Mouse (Mus musculus) midbrain, postnatal 0 days (tissue): ENCODE measurements around the gene Nsmf. TPM values are rescaled to one million over a fixed set of nuclear protein-coding genes. Genes with fewer than 3 reads are reported as not detected.

Source experiments
- ATAC-seq: fragments of 200-750 bp; cut with Nextera tagmentation; 2 replicates; pipeline ENCODE4 v1.8.0; 2017; ENCODE audit warnings: moderate number of reproducible peaks, mild to moderate bottlenecking, moderate TSS enrichment, moderate library complexity; ENCODE audit not compliant: low FRiP score
- DNase-seq: peaks from one replicate; pipeline ENCODE4 v3.0.0-alpha.2; 2015; ENCODE audit warnings: low spot score
- H3K27ac ChIP-seq: fragments of 300-500 bp; sonication (generic); 2 replicates; pipeline ENCODE4 v1.5.1; 2014; ENCODE audit warnings: low read depth, mild to moderate bottlenecking, low read length, mixed read lengths
- H3K27me3 ChIP-seq: fragments of 300-500 bp; sonication (generic); 2 replicates; pipeline ENCODE4 v1.6.1; 2014; ENCODE audit warnings: low read length, control low read depth, mixed read lengths; ENCODE audit not compliant: insufficient read depth
- H3K36me3 ChIP-seq: fragments of 300-500 bp; sonication (generic); 2 replicates; pipeline ENCODE4 v1.6.1; 2014; ENCODE audit warnings: low read length, control low read depth, mixed read lengths; ENCODE audit not compliant: insufficient read depth
- H3K4me1 ChIP-seq: fragments of 300-500 bp; sonication (generic); 2 replicates; pipeline ENCODE4 v1.6.1; 2014; ENCODE audit warnings: mild to moderate bottlenecking, control low read depth, antibody characterized with exemption, low read length, mixed read lengths; ENCODE audit not compliant: insufficient read depth
- H3K4me2 ChIP-seq: fragments of 300-500 bp; sonication (generic); 2 replicates; pipeline ENCODE4 v1.6.1; 2014; ENCODE audit warnings: low read depth, mild to moderate bottlenecking, low read length, mixed read lengths; ENCODE audit not compliant: poor library complexity, severe bottlenecking
- H3K4me3 ChIP-seq: fragments of 300-500 bp; sonication (generic); 2 replicates; pipeline ENCODE4 v1.5.1; 2014; ENCODE audit warnings: low read depth, mild to moderate bottlenecking, low read length, moderate library complexity
- H3K9ac ChIP-seq: fragments of 300-500 bp; sonication (generic); replicated peaks from 2 replicates; pipeline ENCODE4 v1.6.1; 2014; ENCODE audit warnings: mild to moderate bottlenecking, low read length, moderate library complexity, mixed read lengths; ENCODE audit not compliant: poor library complexity, severe bottlenecking
- H3K9me3 ChIP-seq: fragments of 300-500 bp; sonication (generic); 2 replicates; pipeline ENCODE4 v1.6.1; 2016; ENCODE audit warnings: low read length, control low read depth
- CTCF ChIP-seq: IDR thresholded peaks from 2 replicates; pipeline ENCODE4 v1.5.1; 2016; ENCODE audit warnings: antibody characterized with exemption, mild to moderate bottlenecking
- WGBS: fragments of 180-500 bp; shearing (Covaris S2); extraction: QIAGEN DNeasy Blood & Tissue Kit; methylation state at CpG from one replicate; pipeline ENCODE4 v1.1.7; 2014; 5-methylcytosine and 5-hydroxymethylcytosine counted together
- microRNA-seq: library from miRNA; unstranded; fragments of <30 nt; microRNA quantifications from one replicate; pipeline ENCODE4, GENCODE M21; 2016; ENCODE audit warnings: borderline number of aligned reads
- polyA plus RNA-seq: library from polyadenylated mRNA; unstranded; fragments of >200 nt; fragmentation: Nextera tagmentation; extraction: Ambion mirVana; gene quantifications from 2 replicates; pipeline ENCODE4 v1.2.1, GENCODE M21; 2015
- total RNA-seq: library from RNA; depleted of rRNA; stranded (reverse); fragments of >200 nt; gene quantifications from 2 replicates; pipeline ENCODE4 v1.2.3, GENCODE M21; 2014; rRNA removed

The Nsmf gene
- total and polyA plus RNA-seq, 2 experiments from 2014 or later: 182 to 278 TPM

DNA sequence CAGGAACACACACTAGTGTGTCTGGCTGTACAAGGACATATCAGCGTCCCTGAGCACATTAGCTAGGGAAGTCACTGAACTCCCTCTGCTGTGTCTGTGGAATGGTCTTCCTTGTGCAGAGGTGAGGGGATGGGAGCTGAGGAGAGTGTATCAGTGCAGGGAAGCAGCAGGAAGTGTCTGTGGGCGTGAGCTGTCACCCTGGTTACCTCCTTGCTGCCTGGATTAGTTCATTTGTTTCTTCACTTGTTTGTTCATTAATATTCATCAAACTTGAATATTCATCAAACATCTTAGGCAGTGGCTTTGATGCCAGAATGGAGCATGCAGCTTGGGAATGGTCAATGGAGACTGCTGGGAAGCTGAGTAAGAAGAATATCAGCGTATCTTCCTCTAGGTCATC lies 45.5 kb downstream of the Nsmf start:
- H3K27me3 ChIP-seq: no peaks in the 10 kb centered on the region
- H3K4me1 ChIP-seq: no peaks in the 10 kb centered on the region
- no peak overlapping the region for H3K9ac ChIP-seq
- 48% methylated on average over 3 of the region's 3 CpGs for WGBS
- H3K4me2 ChIP-seq: no peak overlapping the region
- no peak overlapping the region for H3K4me3 ChIP-seq
- H3K36me3 ChIP-seq: no peaks in the 10 kb centered on the region
- no peak for TF ChIP-seq CTCF
- DNase-seq (no peak), ATAC-seq (no peak)
- no peaks in the 10 kb centered on the region for H3K9me3 ChIP-seq
- H3K27ac ChIP-seq: no peak overlapping the region

DNA sequence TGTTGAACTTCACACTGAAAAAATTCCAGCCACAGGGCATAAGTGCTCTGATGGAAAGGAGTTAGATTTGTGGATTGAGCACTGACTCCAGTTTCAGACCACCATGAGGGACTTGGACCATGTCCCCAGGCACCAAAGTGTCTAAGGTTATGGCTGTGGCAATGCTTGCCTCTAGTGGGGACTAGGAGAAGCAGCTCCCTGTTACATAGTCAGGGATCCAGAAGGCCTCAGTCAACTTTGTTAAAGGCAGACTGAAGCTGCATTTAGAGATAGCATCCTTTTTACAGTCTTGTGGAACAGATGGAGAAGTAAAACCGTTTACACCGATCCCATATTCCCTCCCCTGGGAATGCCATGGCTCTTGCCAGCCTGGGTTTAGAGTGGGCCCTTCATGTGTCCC lies 50.0 kb downstream of the Nsmf start:
- no peak for ATAC-seq

DNA sequence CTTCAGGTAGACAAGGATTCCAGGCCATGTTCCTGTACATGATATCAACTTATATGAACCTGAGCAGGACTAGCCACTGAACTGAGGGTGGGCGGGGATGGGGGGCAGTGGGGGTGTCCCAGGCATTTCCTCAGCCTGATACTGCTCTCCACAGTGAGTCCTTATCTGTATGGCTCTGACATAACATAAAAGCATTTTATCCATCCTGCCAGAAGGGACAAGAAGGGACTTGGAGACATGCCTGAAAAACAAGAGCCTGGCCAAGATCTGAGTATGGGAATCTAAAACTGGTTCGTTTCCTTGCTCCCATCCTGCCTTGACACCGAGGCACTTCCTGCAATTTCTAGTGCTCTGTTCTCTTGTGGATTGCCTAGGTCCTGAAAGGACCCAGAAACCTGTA lies 51.9 kb downstream of the Nsmf start:
- no peak overlapping the region for H3K4me3 ChIP-seq
- H3K9ac ChIP-seq: no peak overlapping the region
- 72% methylated on average over 3 of the region's 3 CpGs for WGBS
- no peaks in the 10 kb centered on the region for H3K9me3 ChIP-seq
- no peak overlapping the region for H3K27ac ChIP-seq
- no peaks in the 10 kb centered on the region for H3K36me3 ChIP-seq
- DNase-seq (no peak), ATAC-seq (no peak)
- TF ChIP-seq CTCF: no peak
- H3K4me1 ChIP-seq: no peaks in the 10 kb centered on the region
- no peaks in the 10 kb centered on the region for H3K27me3 ChIP-seq
- H3K4me2 ChIP-seq: no peak overlapping the region

More for the DNA sequence above, 50.0 kb downstream of the Nsmf start:
- no peak for TF ChIP-seq CTCF
- 92% methylated on average over 2 of the region's 2 CpGs for WGBS
- Histone ChIP-seq H3K36me3 (no peaks in the 10 kb centered on the region), H3K9me3 (no peaks in the 10 kb centered on the region), H3K9ac (no peak overlapping the region), H3K4me3 (no peak overlapping the region), H3K4me2 (no peak overlapping the region), H3K4me1 (no peaks in the 10 kb centered on the region), H3K27ac (no peak overlapping the region), H3K27me3 (no peaks in the 10 kb centered on the region)
- no peak for DNase-seq

DNA sequence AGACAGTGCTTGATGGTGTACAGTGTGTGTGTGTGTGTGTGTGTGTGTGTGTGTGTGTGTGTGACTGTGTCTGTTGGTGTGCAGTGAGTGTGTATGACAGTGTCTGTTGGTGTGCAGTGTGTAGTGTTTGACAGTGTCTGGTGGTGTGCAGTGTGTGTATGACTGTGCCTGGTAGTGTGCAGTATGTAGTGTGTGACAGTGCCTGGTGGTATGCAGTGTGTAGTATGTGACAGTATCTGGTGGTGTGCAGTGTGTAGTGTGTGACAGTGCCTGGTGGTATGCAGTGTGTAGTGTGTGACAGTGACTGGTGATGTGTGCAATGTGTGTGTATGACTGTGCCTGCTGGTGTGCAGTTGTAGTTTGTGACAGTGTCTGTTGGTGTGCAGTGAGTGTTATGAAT lies 55.3 kb downstream of the Nsmf start:
- Histone ChIP-seq H3K4me1 (no peaks in the 10 kb centered on the region), H3K27me3 (no peaks in the 10 kb centered on the region), H3K9ac (no peak overlapping the region), H3K27ac (no peak overlapping the region), H3K4me2 (no peak overlapping the region), H3K4me3 (no peak overlapping the region), H3K9me3 (no peaks in the 10 kb centered on the region), H3K36me3 (no peaks in the 10 kb centered on the region)
- TF ChIP-seq CTCF: no peak
- ATAC-seq (peak; percentile 20; the same call in 1 of the 2 replicates), DNase-seq (no peak)

DNA sequence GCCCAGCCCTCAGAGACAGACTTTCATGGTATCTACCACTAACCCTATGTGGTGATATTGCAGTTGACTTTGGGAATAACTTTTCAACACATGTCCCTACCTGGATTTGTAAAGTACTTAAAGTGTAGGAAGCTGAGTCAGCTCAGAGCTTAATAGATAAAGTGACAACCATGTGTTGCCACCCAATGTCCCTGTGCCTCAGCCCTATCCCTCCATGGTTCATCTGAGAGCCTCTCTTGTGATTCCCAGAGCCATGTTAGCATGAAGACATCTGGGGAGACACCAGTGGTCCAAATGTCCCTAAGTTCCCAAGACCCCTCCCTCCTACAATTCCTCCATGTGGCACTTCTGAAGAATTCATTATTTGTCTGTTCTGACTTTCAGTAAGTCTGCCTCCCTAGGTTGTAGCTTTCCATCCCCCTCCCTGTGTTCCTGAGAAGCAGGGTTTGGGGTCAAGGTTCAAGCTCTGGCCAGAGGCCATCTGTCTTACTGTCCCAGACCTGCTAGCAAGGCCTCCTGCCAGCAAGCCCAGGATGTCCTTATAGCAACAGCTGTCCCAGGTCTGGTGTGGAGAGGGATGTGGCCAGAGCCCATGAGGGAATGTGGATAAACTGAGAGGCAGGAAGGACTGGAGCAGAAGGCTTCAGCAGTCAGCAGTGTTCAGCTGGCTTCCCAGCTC lies 56.5 kb downstream of the Nsmf start:
- ATAC-seq: no peak

DNA sequence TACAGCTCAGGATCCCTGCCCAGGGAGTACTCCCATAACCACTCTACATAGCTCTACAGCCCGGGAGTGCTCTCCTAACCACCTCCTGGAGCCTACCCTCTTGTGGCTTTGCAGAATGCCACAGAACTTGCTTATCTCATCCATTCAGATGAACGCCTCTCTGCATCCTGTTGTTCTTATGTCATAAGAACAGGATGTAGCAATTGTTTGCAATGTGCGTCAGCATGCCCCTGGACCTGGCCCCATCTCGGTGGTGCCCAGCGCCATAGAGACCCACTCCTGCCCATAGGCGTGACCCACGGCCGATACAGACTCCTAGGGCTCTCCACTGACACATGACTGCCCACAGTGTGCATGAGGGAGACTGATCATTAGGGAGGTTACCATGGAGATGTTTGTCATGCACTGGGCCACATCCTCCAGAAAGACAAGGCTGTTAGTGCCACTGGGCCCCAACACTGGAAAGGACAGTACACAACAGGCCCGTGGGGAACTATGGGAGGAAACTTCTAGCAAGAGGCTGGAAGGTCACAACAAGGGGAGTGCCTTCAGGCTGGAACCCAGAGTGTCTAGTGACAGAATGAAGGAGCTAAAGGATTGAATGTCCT lies 57.1 kb downstream of the Nsmf start:
- no peak for TF ChIP-seq CTCF
- no peak overlapping the region for H3K4me3 ChIP-seq
- no peaks in the 10 kb centered on the region for H3K4me1 ChIP-seq
- no peaks in the 10 kb centered on the region for H3K9me3 ChIP-seq
- DNase-seq (no peak), ATAC-seq (no peak)
- no peaks in the 10 kb centered on the region for H3K36me3 ChIP-seq
- no peaks in the 10 kb centered on the region for H3K27me3 ChIP-seq
- H3K4me2 ChIP-seq: no peak overlapping the region
- no peak overlapping the region for H3K27ac ChIP-seq
- H3K9ac ChIP-seq: no peak overlapping the region
- 65% methylated on average over 9 of the region's 9 CpGs for WGBS

More for the DNA sequence above, 56.5 kb downstream of the Nsmf start:
- no peaks in the 10 kb centered on the region for H3K4me1 ChIP-seq
- no peak for TF ChIP-seq CTCF
- no peaks in the 10 kb centered on the region for H3K27me3 ChIP-seq
- no peak overlapping the region for H3K27ac ChIP-seq
- H3K4me3 ChIP-seq: no peak overlapping the region
- no peaks in the 10 kb centered on the region for H3K36me3 ChIP-seq
- no peak overlapping the region for H3K9ac ChIP-seq
- DNase-seq: no peak
- H3K4me2 ChIP-seq: no peak overlapping the region
- H3K9me3 ChIP-seq: no peaks in the 10 kb centered on the region

Small RNA genes lying within 50 kb of the gene (microRNA-seq; reads per million reads assigned to microRNA genes)
- not detected for gene Gm24328
- not detected for gene Mir7664

Other genes with a start within 250 kb of the Nsmf start
- gene Ehmt1, start 134.7 kb upstream of the Nsmf start, total RNA-seq: 67.8 and 71.0 TPM in 2 replicates
- 55.3 and 63.3 TPM in 2 replicates for gene Ehmt1, start 134.7 kb upstream of the Nsmf start, polyA plus RNA-seq
- gene Arrdc1, start 119.1 kb upstream of the Nsmf start, total RNA-seq: 55.7 and 62.3 TPM in 2 replicates
- gene Arrdc1, start 119.1 kb upstream of the Nsmf start, polyA plus RNA-seq: 44.7 and 46.9 TPM in 2 replicates
- 33.7 and 36.4 TPM in 2 replicates for gene Zmynd19, start 104.6 kb upstream of the Nsmf start, total RNA-seq
- 21.4 TPM in 2 replicates for gene Zmynd19, start 104.6 kb upstream of the Nsmf start, polyA plus RNA-seq
- 37.2 and 43.8 TPM in 2 replicates for gene Dph7, start 92.0 kb upstream of the Nsmf start, total RNA-seq
- 37.1 and 39.6 TPM in 2 replicates for gene Dph7, start 92.0 kb upstream of the Nsmf start, polyA plus RNA-seq
- 62.6 and 68.1 TPM in 2 replicates for gene Mrpl41, start 79.3 kb upstream of the Nsmf start, total RNA-seq
- gene Mrpl41, start 79.3 kb upstream of the Nsmf start, polyA plus RNA-seq: 183 and 197 TPM in 2 replicates
- 3.6 and 6.3 TPM in 2 replicates for gene Pnpla7, start 78.3 kb upstream of the Nsmf start, total RNA-seq
- gene Pnpla7, start 78.3 kb upstream of the Nsmf start, polyA plus RNA-seq: 3.1 and 3.2 TPM in 2 replicates
- gene Entpd8, start 25.9 kb downstream of the Nsmf start, total RNA-seq: not detected in 2 replicates
- not detected in 2 replicates for gene Entpd8, start 25.9 kb downstream of the Nsmf start, polyA plus RNA-seq
- not detected in 2 replicates for gene Noxa1, start 40.8 kb downstream of the Nsmf start, total RNA-seq
- gene Noxa1, start 40.8 kb downstream of the Nsmf start, polyA plus RNA-seq: not detected in 2 replicates
- 49.2 and 49.9 TPM in 2 replicates for gene Nrarp, start 126.4 kb downstream of the Nsmf start, total RNA-seq
- gene Nrarp, start 126.4 kb downstream of the Nsmf start, polyA plus RNA-seq: 16.1 and 16.5 TPM in 2 replicates
- 1.7 and 3.5 TPM in 2 replicates for gene Tor4a, start 142.5 kb downstream of the Nsmf start, total RNA-seq
- 0.98 and 1.3 TPM in 2 replicates for gene Tor4a, start 142.5 kb downstream of the Nsmf start, polyA plus RNA-seq
- 87.0 and 101 TPM in 2 replicates for gene Nelfb, start 157.1 kb downstream of the Nsmf start, total RNA-seq
- 90.4 TPM in 2 replicates for gene Nelfb, start 157.1 kb downstream of the Nsmf start, polyA plus RNA-seq
- 0.38 TPM in 1 of 2 replicates, not detected in the other for gene Stpg3, start 160.3 kb downstream of the Nsmf start, total RNA-seq
- not detected in 2 replicates for gene Stpg3, start 160.3 kb downstream of the Nsmf start, polyA plus RNA-seq
- not detected in 2 replicates for gene Fam166a, start 164.4 kb downstream of the Nsmf start, total RNA-seq
- 1.5 TPM in 1 of 2 replicates, not detected in the other for gene Fam166a, start 164.4 kb downstream of the Nsmf start, polyA plus RNA-seq
- gene Tubb4b, start 170.3 kb downstream of the Nsmf start, total RNA-seq: 547 and 625 TPM in 2 replicates
- 461 and 501 TPM in 2 replicates for gene Tubb4b, start 170.3 kb downstream of the Nsmf start, polyA plus RNA-seq
- gene Slc34a3, start 180.0 kb downstream of the Nsmf start, total RNA-seq: not detected in 2 replicates
- not detected in 2 replicates for gene Slc34a3, start 180.0 kb downstream of the Nsmf start, polyA plus RNA-seq
- gene Rnf224, start 182.4 kb downstream of the Nsmf start, total RNA-seq: 0.33 TPM in 1 of 2 replicates, not detected in the other
- not detected in 2 replicates for gene Rnf224, start 182.4 kb downstream of the Nsmf start, polyA plus RNA-seq
- 130 and 157 TPM in 2 replicates for gene Rnf208, start 187.9 kb downstream of the Nsmf start, total RNA-seq
- 240 and 253 TPM in 2 replicates for gene Rnf208, start 187.9 kb downstream of the Nsmf start, polyA plus RNA-seq
- 1.2 TPM in 1 of 2 replicates, not detected in the other for gene Cysrt1, start 188.1 kb downstream of the Nsmf start, total RNA-seq
- gene Cysrt1, start 188.1 kb downstream of the Nsmf start, polyA plus RNA-seq: 0.19 TPM in 1 of 2 replicates, not detected in the other
- gene AL732309.1, start 192.5 kb downstream of the Nsmf start, total RNA-seq: 7.3 and 12.3 TPM in 2 replicates
- 2.4 and 3.0 TPM in 2 replicates for gene AL732309.1, start 192.5 kb downstream of the Nsmf start, polyA plus RNA-seq
- gene Tmem203, start 201.1 kb downstream of the Nsmf start, total RNA-seq: 34.4 and 47.8 TPM in 2 replicates
- gene Tmem203, start 201.1 kb downstream of the Nsmf start, polyA plus RNA-seq: 20.0 and 22.7 TPM in 2 replicates
- gene Tprn, start 208.3 kb downstream of the Nsmf start, total RNA-seq: 23.7 and 45.5 TPM in 2 replicates
- 17.8 and 18.1 TPM in 2 replicates for gene Tprn, start 208.3 kb downstream of the Nsmf start, polyA plus RNA-seq
- 71.7 and 83.9 TPM in 2 replicates for gene Ssna1, start 218.1 kb downstream of the Nsmf start, total RNA-seq
- gene Ssna1, start 218.1 kb downstream of the Nsmf start, polyA plus RNA-seq: 158 and 172 TPM in 2 replicates
- gene Anapc2, start 218.1 kb downstream of the Nsmf start, total RNA-seq: 35.0 and 39.3 TPM in 2 replicates
- gene Anapc2, start 218.1 kb downstream of the Nsmf start, polyA plus RNA-seq: 103 and 107 TPM in 2 replicates
- not detected in 2 replicates for gene Tmem210, start 233.8 kb downstream of the Nsmf start, total RNA-seq
- gene Tmem210, start 233.8 kb downstream of the Nsmf start, polyA plus RNA-seq: not detected in 2 replicates
- gene Lrrc26, start 235.6 kb downstream of the Nsmf start, total RNA-seq: not detected in 2 replicates
- gene Lrrc26, start 235.6 kb downstream of the Nsmf start, polyA plus RNA-seq: 0.23 and 0.26 TPM in 2 replicates